Mouse (Mus musculus) limb, embryonic 10.5 days (tissue): ENCODE measurements around the gene Moap1. TPM values are rescaled to one million over a fixed set of nuclear protein-coding genes. Genes with fewer than 3 reads are reported as not detected.

ENCODE experiments used
- DNase-seq: peaks from one replicate; pipeline ENCODE4 v3.0.0-alpha.2; 2017; ENCODE audit warnings: low spot score
- H3K27ac ChIP-seq: fragments of 300-500 bp; sonication (generic); 2 replicates; pipeline ENCODE4 v1.5.1; 2016; ENCODE audit warnings: mild to moderate bottlenecking
- H3K27me3 ChIP-seq: fragments of 300-500 bp; sonication (generic); 2 replicates; pipeline ENCODE4 v1.6.1; 2016; ENCODE audit warnings: low read depth, mild to moderate bottlenecking; ENCODE audit not compliant: poor library complexity, severe bottlenecking
- H3K36me3 ChIP-seq: fragments of 300-500 bp; sonication (generic); 2 replicates; pipeline ENCODE4 v1.6.1; 2016; ENCODE audit warnings: mild to moderate bottlenecking, moderate library complexity
- H3K4me1 ChIP-seq: fragments of 300-500 bp; sonication (generic); 2 replicates; pipeline ENCODE4 v1.6.1; 2016
- H3K4me3 ChIP-seq: fragments of 300-500 bp; sonication (generic); 2 replicates; pipeline ENCODE4 v1.5.1; 2016; ENCODE audit warnings: mild to moderate bottlenecking, moderate library complexity
- H3K9me3 ChIP-seq: fragments of 300-500 bp; sonication (generic); replicated peaks from 2 replicates; pipeline ENCODE4 v1.6.1; 2016; ENCODE audit warnings: mild to moderate bottlenecking
- WGBS: fragments of 180-500 bp; shearing (Covaris S2); methylation state at CpG from one replicate; pipeline ENCODE4 v1.1.7; 2016; 5-methylcytosine and 5-hydroxymethylcytosine counted together
- polyA plus RNA-seq: library from polyadenylated mRNA; unstranded; fragments of >200 nt; fragmentation: Nextera tagmentation; extraction: Ambion mirVana; gene quantifications from 2 replicates; pipeline ENCODE4 v1.2.1, GENCODE M21; 2016

Gene Moap1
- 34.8 and 38.8 TPM in 2 replicates for polyA plus RNA-seq

- Histone ChIP-seq H3K4me3 (peak within 1 kb of the TSS; percentile 81), H3K36me3 (peaks cover 36% of the 10 kb centered on the region), H3K27ac (peak within 1 kb of the TSS; percentile 91), H3K27me3 (no peaks in the 10 kb centered on the region), H3K4me1 (peaks cover 22% of the 10 kb centered on the region), H3K9me3 (no peaks in the 10 kb centered on the region)
- DNase-seq, result peak; percentile 95
- under 1% methylated on average over 63 of the region's 63 CpGs for WGBS
These were observed at the start of gene Moap1, which contains the start of gene Tmem251 for GRCm38 (mm10) chr12:102743589-102744574. Moap1 (minus strand) TSS chr12:102743661. Tmem251 (plus strand) TSS chr12:102743762.

GRCm38 (mm10) chr12:102787927-102788326, 44.5 kb upstream of the Moap1 start:
- no peaks in the 10 kb centered on the region for H3K4me1 ChIP-seq
- DNase-seq, result no peak
- H3K36me3 ChIP-seq, result peaks cover 95% of the 10 kb centered on the region
- 86% methylated on average over 7 of the region's 7 CpGs for WGBS
- H3K9me3 ChIP-seq, result no peaks in the 10 kb centered on the region
- no peak overlapping the region for H3K27ac ChIP-seq
- H3K27me3 ChIP-seq, result no peaks in the 10 kb centered on the region
- no peak overlapping the region for H3K4me3 ChIP-seq

- 90% methylated on average over 5 of the region's 5 CpGs for WGBS
- no peak overlapping the region for H3K27ac ChIP-seq
- no peaks in the 10 kb centered on the region for H3K4me1 ChIP-seq
- no peak overlapping the region for H3K4me3 ChIP-seq
- no peaks in the 10 kb centered on the region for H3K27me3 ChIP-seq
- no peak for DNase-seq
- peaks cover 82% of the 10 kb centered on the region for H3K36me3 ChIP-seq
- H3K9me3 ChIP-seq, result no peaks in the 10 kb centered on the region
These were observed 42.1 kb upstream of the Moap1 start for GRCm38 (mm10) chr12:102785593-102785985.

GRCm38 (mm10) chr12:102784899-102785592, 41.6 kb upstream of the Moap1 start:
- no peaks in the 10 kb centered on the region for H3K4me1 ChIP-seq
- H3K27ac ChIP-seq, result no peak overlapping the region
- H3K36me3 ChIP-seq, result peaks cover 77% of the 10 kb centered on the region
- no peaks in the 10 kb centered on the region for H3K27me3 ChIP-seq
- no peak for DNase-seq
- no peak overlapping the region for H3K4me3 ChIP-seq
- no peaks in the 10 kb centered on the region for H3K9me3 ChIP-seq
- WGBS, result 89% methylated on average over 19 of the region's 19 CpGs

GRCm38 (mm10) chr12:102782841-102783240, 39.4 kb upstream of the Moap1 start:
- H3K9me3 ChIP-seq, result no peaks in the 10 kb centered on the region
- H3K27ac ChIP-seq, result no peak overlapping the region
- DNase-seq, result no peak
- H3K4me1 ChIP-seq, result no peaks in the 10 kb centered on the region
- no peak overlapping the region for H3K4me3 ChIP-seq
- H3K27me3 ChIP-seq, result no peaks in the 10 kb centered on the region
- H3K36me3 ChIP-seq, result peaks cover 62% of the 10 kb centered on the region
- 93% methylated on average over 5 of the region's 5 CpGs for WGBS

GRCm38 (mm10) chr12:102779452-102779851, 36.0 kb upstream of the Moap1 start:
- WGBS, result 47% methylated on average over 3 of the region's 3 CpGs

GRCm38 (mm10) chr12:102778151-102778550, 34.7 kb upstream of the Moap1 start:
- H3K36me3 ChIP-seq, result peaks cover 61% of the 10 kb centered on the region
- WGBS, result 88% methylated on average over 5 of the region's 5 CpGs
- no peak for DNase-seq

More at GRCm38 (mm10) chr12:102779452-102779851, 36.0 kb upstream of the Moap1 start:
- Histone ChIP-seq H3K4me1 (no peaks in the 10 kb centered on the region), H3K4me3 (no peak overlapping the region), H3K9me3 (no peaks in the 10 kb centered on the region), H3K36me3 (peaks cover 62% of the 10 kb centered on the region), H3K27me3 (no peaks in the 10 kb centered on the region), H3K27ac (no peak overlapping the region)
- DNase-seq, result no peak

GRCm38 (mm10) chr12:102776035-102776434, 32.6 kb upstream of the Moap1 start:
- no peaks in the 10 kb centered on the region for H3K27me3 ChIP-seq
- H3K36me3 ChIP-seq, result peaks cover 72% of the 10 kb centered on the region
- H3K9me3 ChIP-seq, result no peaks in the 10 kb centered on the region
- H3K27ac ChIP-seq, result no peak overlapping the region
- H3K4me1 ChIP-seq, result no peaks in the 10 kb centered on the region
- WGBS, result 93% methylated on average over 14 of the region's 14 CpGs
- DNase-seq, result no peak
- H3K4me3 ChIP-seq, result no peak overlapping the region

More at GRCm38 (mm10) chr12:102778151-102778550, 34.7 kb upstream of the Moap1 start:
- Histone ChIP-seq H3K9me3 (no peaks in the 10 kb centered on the region), H3K4me1 (no peaks in the 10 kb centered on the region), H3K27ac (no peak overlapping the region), H3K27me3 (no peaks in the 10 kb centered on the region), H3K4me3 (no peak overlapping the region)

GRCm38 (mm10) chr12:102772676-102773075, 29.2 kb upstream of the Moap1 start:
- H3K36me3 ChIP-seq, result peaks cover 98% of the 10 kb centered on the region
- H3K4me3 ChIP-seq, result no peak overlapping the region
- H3K4me1 ChIP-seq, result no peaks in the 10 kb centered on the region
- 97% methylated on average over 5 of the region's 5 CpGs for WGBS
- DNase-seq, result no peak
- H3K27ac ChIP-seq, result no peak overlapping the region
- H3K27me3 ChIP-seq, result no peaks in the 10 kb centered on the region
- H3K9me3 ChIP-seq, result no peaks in the 10 kb centered on the region

GRCm38 (mm10) chr12:102771601-102772000, 28.1 kb upstream of the Moap1 start:
- Histone ChIP-seq H3K9me3 (no peaks in the 10 kb centered on the region), H3K36me3 (peaks cover 98% of the 10 kb centered on the region), H3K27ac (no peak overlapping the region), H3K4me3 (no peak overlapping the region), H3K4me1 (no peaks in the 10 kb centered on the region), H3K27me3 (no peaks in the 10 kb centered on the region)
- WGBS, result 93% methylated on average over 8 of the region's 8 CpGs
- no peak for DNase-seq

- no peak overlapping the region for H3K27ac ChIP-seq
- H3K36me3 ChIP-seq, result peaks cover 98% of the 10 kb centered on the region
- H3K9me3 ChIP-seq, result no peaks in the 10 kb centered on the region
- 95% methylated on average over 4 of the region's 4 CpGs for WGBS
- no peaks in the 10 kb centered on the region for H3K4me1 ChIP-seq
- no peak overlapping the region for H3K4me3 ChIP-seq
- no peak for DNase-seq
- no peaks in the 10 kb centered on the region for H3K27me3 ChIP-seq
These were observed 25.5 kb upstream of the Moap1 start for GRCm38 (mm10) chr12:102769000-102769399.

- Histone ChIP-seq H3K4me3 (no peak overlapping the region), H3K9me3 (no peaks in the 10 kb centered on the region), H3K36me3 (peaks cover 64% of the 10 kb centered on the region), H3K4me1 (peaks cover 10% of the 10 kb centered on the region), H3K27me3 (no peaks in the 10 kb centered on the region), H3K27ac (no peak overlapping the region)
- DNase-seq, result no peak
These were observed 20.2 kb upstream of the Moap1 start for GRCm38 (mm10) chr12:102763696-102764095.

GRCm38 (mm10) chr12:102761668-102762067, 18.2 kb upstream of the Moap1 start:
- WGBS, result 95% methylated on average over 3 of the region's 3 CpGs

More at GRCm38 (mm10) chr12:102761668-102762067, 18.2 kb upstream of the Moap1 start:
- H3K9me3 ChIP-seq, result no peaks in the 10 kb centered on the region
- H3K4me1 ChIP-seq, result peaks cover 16% of the 10 kb centered on the region
- H3K27ac ChIP-seq, result no peak overlapping the region
- peaks cover 43% of the 10 kb centered on the region for H3K36me3 ChIP-seq
- DNase-seq, result no peak
- H3K27me3 ChIP-seq, result no peaks in the 10 kb centered on the region
- no peak overlapping the region for H3K4me3 ChIP-seq
